Mouse (Mus musculus) liver, embryonic 15.5 days (tissue): ENCODE results near the gene Zscan20. TPM values are rescaled to one million over a fixed set of nuclear protein-coding genes. Genes with fewer than 3 reads are reported as not detected.
A peak's percentile ranks its signal among the peaks of the same experiment; 100 is the strongest.
"Not testable (repeated sequence)": the region's sequence is repeated elsewhere in the genome, so short reads cannot be mapped to it uniquely, and the experiment has no call there.

Experiments
- ATAC-seq: fragments of 200-750 bp; cut with Nextera tagmentation; 2 replicates; pipeline ENCODE4 v1.8.0; 2017; ENCODE audit warnings: moderate number of reproducible peaks, mild to moderate bottlenecking, moderate library complexity; ENCODE audit not compliant: insufficient read depth
- H3K27ac ChIP-seq: fragments of 300-500 bp; sonication (generic); replicated peaks from 2 replicates; pipeline ENCODE4 v1.5.1; 2015; ENCODE audit warnings: mild to moderate bottlenecking, inconsistent platforms
- H3K27me3 ChIP-seq: fragments of 300-500 bp; sonication (generic); 2 replicates; pipeline ENCODE4 v1.6.1; 2015; ENCODE audit warnings: mild to moderate bottlenecking, inconsistent platforms
- H3K36me3 ChIP-seq: fragments of 300-500 bp; sonication (generic); replicated peaks from 2 replicates; pipeline ENCODE4 v1.6.1; 2015; ENCODE audit warnings: moderate library complexity, mild to moderate bottlenecking, inconsistent platforms
- H3K4me1 ChIP-seq: fragments of 300-500 bp; sonication (generic); replicated peaks from 2 replicates; pipeline ENCODE4 v1.6.1; 2015; ENCODE audit warnings: inconsistent platforms
- H3K4me2 ChIP-seq: fragments of 300-500 bp; sonication (generic); 2 replicates; pipeline ENCODE4 v1.6.1; 2015; ENCODE audit warnings: moderate library complexity, mild to moderate bottlenecking, inconsistent platforms
- H3K4me3 ChIP-seq: fragments of 300-500 bp; sonication (generic); replicated peaks from 2 replicates; pipeline ENCODE4 v1.5.1; 2015; ENCODE audit warnings: mild to moderate bottlenecking, inconsistent platforms
- H3K9ac ChIP-seq: fragments of 300-500 bp; sonication (generic); 2 replicates; pipeline ENCODE4 v1.6.1; 2015; ENCODE audit warnings: moderate library complexity, mild to moderate bottlenecking, inconsistent platforms
- H3K9me3 ChIP-seq: fragments of 300-500 bp; sonication (generic); replicated peaks from 2 replicates; pipeline ENCODE4 v1.6.1; 2016; ENCODE audit warnings: inconsistent platforms
- WGBS: fragments of 180-500 bp; shearing (Covaris S2); methylation state at CpG from one replicate; pipeline ENCODE4 v1.1.7; 2015; ENCODE audit warnings: mixed read lengths; ENCODE audit not compliant: insufficient replicate concordance; 5-methylcytosine and 5-hydroxymethylcytosine counted together
- polyA plus RNA-seq: library from polyadenylated mRNA; unstranded; fragments of >200 nt; fragmentation: Nextera tagmentation; extraction: Ambion mirVana; gene quantifications from 2 replicates; pipeline ENCODE4 v1.2.1, GENCODE M21; 2015

Gene Zscan20
- polyA plus RNA-seq, 1 experiment from 2014 or later = 0.84 TPM

GRCm38 (mm10) chr4:128613326-128613725 is 3.4 kb upstream of the Zscan20 start:
- no peaks in the 10 kb centered on the region for H3K9me3 ChIP-seq
- no peaks in the 10 kb centered on the region for H3K36me3 ChIP-seq
- no peak for ATAC-seq
- 22% methylated on average over 8 of the region's 8 CpGs for WGBS
- H3K27me3 ChIP-seq = peaks cover 39% of the 10 kb centered on the region
- peaks cover 31% of the 10 kb centered on the region for H3K4me1 ChIP-seq
- no peak overlapping the region for H3K4me3 ChIP-seq
- no peak overlapping the region for H3K27ac ChIP-seq
- no peak overlapping the region for H3K4me2 ChIP-seq
- H3K9ac ChIP-seq = no peak overlapping the region

GRCm38 (mm10) chr4:128611726-128612125 is 1.8 kb upstream of the Zscan20 start:
- H3K9ac ChIP-seq, ATAC-seq, H3K36me3 ChIP-seq, H3K27ac ChIP-seq, H3K4me2 ChIP-seq, H3K9me3 ChIP-seq, H3K4me3 ChIP-seq: not testable (repeated sequence)
- 70% methylated on average over 3 of the region's 3 CpGs for WGBS
- Histone ChIP-seq H3K4me1 (peaks cover 27% of the 10 kb centered on the region), H3K27me3 (peaks cover 23% of the 10 kb centered on the region)

- 28% methylated on average over 10 of the region's 10 CpGs for WGBS
These were observed 808 bp upstream of the Zscan20 start for GRCm38 (mm10) chr4:128610706-128611105.

GRCm38 (mm10) chr4:128609276-128609924 is 498 bp downstream of the Zscan20 start:
- Histone ChIP-seq H3K4me1 (peaks cover 23% of the 10 kb centered on the region), H3K4me3 (peak overlapping the region; percentile 74), H3K27ac (peak overlapping the region; percentile 64), H3K36me3 (no peaks in the 10 kb centered on the region), H3K9ac (peak overlapping the region; percentile 55), H3K9me3 (no peaks in the 10 kb centered on the region), H3K27me3 (0 out of 2 replicates have a peak, but pooled peaks cover 1% of the 10 kb centered on the region), H3K4me2 (peak overlapping the region; percentile 90)
- no peak; the same call in none of the 2 replicates for ATAC-seq
- 7% methylated on average over 27 of the region's 27 CpGs for WGBS

More at GRCm38 (mm10) chr4:128610706-128611105, 808 bp upstream of the Zscan20 start:
- Histone ChIP-seq H3K4me3 (peak overlapping the region; percentile 74), H3K4me1 (peaks cover 25% of the 10 kb centered on the region), H3K36me3 (no peaks in the 10 kb centered on the region), H3K27me3 (peaks cover 13% of the 10 kb centered on the region), H3K9ac (no peak overlapping the region), H3K27ac (peak overlapping the region; percentile 16; the same call in 1 of the 2 replicates), H3K4me2 (peak overlapping the region; percentile 90), H3K9me3 (no peaks in the 10 kb centered on the region)
- ATAC-seq = no peak

- Histone ChIP-seq H3K27me3 (no peaks in the 10 kb centered on the region), H3K27ac (no peak overlapping the region), H3K4me1 (peaks cover 23% of the 10 kb centered on the region), H3K36me3 (peaks cover 13% of the 10 kb centered on the region; the same call in 1 of the 2 replicates), H3K4me2 (no peak overlapping the region), H3K9me3 (no peaks in the 10 kb centered on the region), H3K4me3 (no peak overlapping the region), H3K9ac (no peak overlapping the region)
- WGBS = 79% methylated on average over 11 of the region's 11 CpGs
- ATAC-seq = no peak
These were observed 2.2 kb downstream of the Zscan20 start for GRCm38 (mm10) chr4:128607661-128608060.

GRCm38 (mm10) chr4:128606586-128606985 is 3.3 kb downstream of the Zscan20 start:
- no peak overlapping the region for H3K27ac ChIP-seq

GRCm38 (mm10) chr4:128597801-128598560 is 11.9 kb downstream of the Zscan20 start:
- no peak overlapping the region for H3K9ac ChIP-seq
- no peaks in the 10 kb centered on the region for H3K27me3 ChIP-seq
- H3K27ac ChIP-seq = no peak overlapping the region
- H3K4me1 ChIP-seq = peaks cover 3% of the 10 kb centered on the region; the same call in 1 of the 2 replicates
- H3K36me3 ChIP-seq = peaks cover 3% of the 10 kb centered on the region; the same call in 1 of the 2 replicates
- H3K4me3 ChIP-seq = no peak overlapping the region
- H3K4me2 ChIP-seq = no peak overlapping the region
- WGBS = 64% methylated on average over 12 of the region's 12 CpGs
- ATAC-seq = no peak
- H3K9me3 ChIP-seq = no peaks in the 10 kb centered on the region

More at GRCm38 (mm10) chr4:128606586-128606985, 3.3 kb downstream of the Zscan20 start:
- Histone ChIP-seq H3K27me3 (no peaks in the 10 kb centered on the region), H3K4me3 (no peak overlapping the region), H3K4me2 (no peak overlapping the region), H3K9me3 (no peaks in the 10 kb centered on the region), H3K4me1 (peaks cover 23% of the 10 kb centered on the region), H3K9ac (no peak overlapping the region), H3K36me3 (peaks cover 13% of the 10 kb centered on the region; the same call in 1 of the 2 replicates)
- ATAC-seq = no peak
- WGBS = 79% methylated on average over 7 of the region's 7 CpGs

GRCm38 (mm10) chr4:128594062-128594461 is 15.8 kb downstream of the Zscan20 start:
- WGBS = 46% methylated on average over 5 of the region's 5 CpGs
- peaks cover 3% of the 10 kb centered on the region; the same call in 1 of the 2 replicates for H3K4me1 ChIP-seq
- H3K27me3 ChIP-seq = no peaks in the 10 kb centered on the region
- no peak overlapping the region for H3K9ac ChIP-seq
- H3K27ac ChIP-seq = no peak overlapping the region
- no peaks in the 10 kb centered on the region for H3K36me3 ChIP-seq
- no peak for ATAC-seq
- no peaks in the 10 kb centered on the region for H3K9me3 ChIP-seq
- H3K4me2 ChIP-seq = no peak overlapping the region
- no peak overlapping the region for H3K4me3 ChIP-seq

GRCm38 (mm10) chr4:128593286-128593685 is 16.6 kb downstream of the Zscan20 start:
- Histone ChIP-seq H3K9ac (no peak overlapping the region), H3K4me3 (no peak overlapping the region), H3K27me3 (no peaks in the 10 kb centered on the region), H3K9me3 (no peaks in the 10 kb centered on the region), H3K27ac (no peak overlapping the region), H3K36me3 (no peaks in the 10 kb centered on the region), H3K4me1 (peaks cover 3% of the 10 kb centered on the region; the same call in 1 of the 2 replicates), H3K4me2 (no peak overlapping the region)
- no peak for ATAC-seq
- 75% methylated on average over 4 of the region's 4 CpGs for WGBS

GRCm38 (mm10) chr4:128579182-128579581 is 30.7 kb downstream of the Zscan20 start:
- no peak for ATAC-seq
- Histone ChIP-seq H3K4me1 (no peaks in the 10 kb centered on the region), H3K9ac (no peak overlapping the region), H3K27me3 (no peaks in the 10 kb centered on the region), H3K4me3 (no peak overlapping the region), H3K9me3 (0 out of 2 replicates have a peak, but pooled peaks cover 3% of the 10 kb centered on the region), H3K36me3 (peaks cover 3% of the 10 kb centered on the region; the same call in 1 of the 2 replicates), H3K27ac (no peak overlapping the region), H3K4me2 (no peak overlapping the region)
- 37% methylated on average over 4 of the region's 4 CpGs for WGBS

- Histone ChIP-seq H3K9me3 (no peaks in the 10 kb centered on the region), H3K27me3 (no peaks in the 10 kb centered on the region), H3K9ac (no peak overlapping the region), H3K36me3 (no peaks in the 10 kb centered on the region), H3K4me1 (no peaks in the 10 kb centered on the region), H3K27ac (no peak overlapping the region), H3K4me3 (no peak overlapping the region), H3K4me2 (no peak overlapping the region)
- 74% methylated on average over 4 of the region's 4 CpGs for WGBS
- no peak for ATAC-seq
These were observed 34.1 kb downstream of the Zscan20 start for GRCm38 (mm10) chr4:128575811-128576210.
